Mouse (Mus musculus) mesoderm, embryonic 11.5 days (tissue): Measurements from ENCODE around the gene Zfp488.

Experiments
- DNase-seq: peaks from one replicate; pipeline ENCODE4 v3.0.0-alpha.2; 2012; ENCODE audit warnings: low read depth, low spot score

Zfp488 gene

GRCm38 (mm10) chr14:33946125-33946524 is 32.4 kb downstream of the Zfp488 start:
- DNase-seq = no peak

- no peak for DNase-seq
Measured at GRCm38 (mm10) chr14:33942222-33942621, 36.3 kb downstream of the Zfp488 start.

GRCm38 (mm10) chr14:33940739-33941138 is 37.8 kb downstream of the Zfp488 start, which contains the start of gene Gdf2:
TSS of gene Gdf2 (plus strand) at chr14:33941039.
- no peak for DNase-seq

- peak; percentile 62 for DNase-seq
Measured at GRCm38 (mm10) chr14:33939117-33939516, 39.4 kb downstream of the Zfp488 start.

- DNase-seq = peak; percentile 60
Measured at GRCm38 (mm10) chr14:33933778-33934317, 44.7 kb downstream of the Zfp488 start.

- DNase-seq = peak; percentile 67
Measured at GRCm38 (mm10) chr14:33932935-33933703, 45.4 kb downstream of the Zfp488 start.

- DNase-seq = no peak
Measured at GRCm38 (mm10) chr14:33931853-33932252, 46.7 kb downstream of the Zfp488 start.

- DNase-seq = peak; percentile 37
Measured at GRCm38 (mm10) chr14:33923168-33924070, 55.1 kb downstream of the Zfp488 start, which contains the start of gene Gdf10. TSS of gene Gdf10 (plus strand) at chr14:33923587.

- no peak for DNase-seq
Measured at GRCm38 (mm10) chr14:33922771-33923167, 55.8 kb downstream of the Zfp488 start.

- peak; percentile 53 for DNase-seq
Measured at GRCm38 (mm10) chr14:33920727-33921559, 57.6 kb downstream of the Zfp488 start.
